Mouse (Mus musculus) T-helper 1 cell (primary cell): ENCODE measurements around the gene Psen1.

Experiments
- in situ Hi-C: fragments of 300-600 bp; cut with MboI, MseI; formaldehyde crosslinking; loops from one replicate; pipeline ENCODE4 v1.15.1; 2025; ENCODE audit warnings: high pct_unique_total_duplicates

The Psen1 gene

DNA sequence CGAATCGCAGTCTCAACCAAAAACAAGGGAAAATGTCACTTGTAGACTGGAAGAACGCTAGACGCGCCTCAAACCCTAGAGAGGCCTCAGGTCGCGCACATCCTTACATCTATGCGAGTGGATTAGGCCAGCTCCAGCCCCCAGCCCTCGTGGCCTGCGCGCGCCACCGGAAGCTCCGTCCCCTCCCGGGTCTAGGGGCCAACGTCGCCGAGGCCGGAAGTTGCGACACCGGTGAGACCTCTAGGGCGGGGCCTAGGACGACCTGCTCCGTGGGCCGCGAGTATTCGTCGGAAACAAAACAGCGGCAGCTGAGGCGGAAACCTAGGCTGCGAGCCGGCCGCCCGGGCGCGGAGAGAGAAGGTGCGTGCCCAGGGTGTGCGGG, at the start of gene Psen1:
Gene Psen1 (plus strand): TSS at position 219 of the 382 bp plus-strand sequence.
- in situ Hi-C loops, result no loop called here

DNA sequence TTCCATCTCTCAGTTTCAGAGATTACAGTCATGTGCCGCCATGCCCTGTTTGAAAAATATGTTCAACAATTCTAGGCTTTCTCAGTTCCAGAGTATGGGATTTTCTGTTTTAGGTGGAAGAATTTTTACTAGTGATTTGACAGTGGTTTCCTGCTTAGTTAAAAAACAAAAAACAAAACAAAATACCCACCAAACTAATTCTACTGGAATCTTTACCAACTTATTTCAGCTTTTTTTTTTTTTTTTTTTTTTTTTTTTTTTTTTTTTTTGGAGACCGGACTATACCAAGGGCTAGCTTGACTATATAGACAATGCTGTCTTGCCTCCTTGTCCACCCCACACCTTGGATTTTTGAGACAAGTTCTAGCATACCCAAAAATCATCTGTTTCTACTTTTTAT, 46.7 kb upstream of the Psen1 start:
- in situ Hi-C loops, result loop anchor here (5.0 kb wide), 1 partner anchor 36 kb away; no protein-coding TSS in a partner anchor

DNA sequence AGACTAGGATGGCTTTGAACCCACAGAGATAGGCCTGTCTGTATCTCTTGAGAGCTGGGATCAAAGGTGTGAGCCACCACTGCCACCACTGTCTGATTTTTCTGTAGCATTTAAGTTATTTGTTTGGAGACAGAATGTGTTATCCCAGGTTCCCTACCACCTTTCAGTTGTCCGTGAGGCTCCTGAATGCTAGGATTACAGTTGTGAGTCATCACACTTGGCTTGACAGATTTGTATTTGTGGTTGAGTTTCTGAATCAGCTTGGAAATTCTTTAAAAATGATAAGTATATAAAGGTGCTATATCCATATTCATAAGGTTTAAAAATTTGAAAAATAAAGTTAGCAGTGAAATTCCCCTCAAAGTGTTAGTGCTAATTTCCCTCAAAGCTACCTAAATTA, 44.8 kb upstream of the Psen1 start:
- in situ Hi-C loops, result loop anchor here (5.0 kb wide), 1 partner anchor 34 kb away; no protein-coding TSS in a partner anchor

DNA sequence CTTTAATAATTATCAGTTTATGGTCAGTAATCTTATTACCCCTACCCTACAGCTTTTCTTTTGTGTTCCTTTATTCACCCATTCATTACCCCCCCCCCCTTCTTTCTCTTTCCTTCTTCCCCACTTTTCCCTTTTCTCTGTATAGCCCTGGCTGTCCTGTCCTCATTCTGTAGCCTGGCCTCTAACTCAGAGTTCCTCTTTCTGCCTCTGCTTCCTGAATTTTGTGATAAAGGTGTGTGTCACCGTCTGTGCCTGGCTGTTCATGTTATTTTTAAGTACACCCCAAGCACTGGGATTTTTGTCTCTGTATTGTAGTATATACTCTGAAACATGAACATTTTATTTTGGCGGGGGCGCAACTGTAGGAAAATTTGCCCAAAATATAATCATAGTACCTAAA, 37.6 kb upstream of the Psen1 start:
- in situ Hi-C loops, result no loop called here

DNA sequence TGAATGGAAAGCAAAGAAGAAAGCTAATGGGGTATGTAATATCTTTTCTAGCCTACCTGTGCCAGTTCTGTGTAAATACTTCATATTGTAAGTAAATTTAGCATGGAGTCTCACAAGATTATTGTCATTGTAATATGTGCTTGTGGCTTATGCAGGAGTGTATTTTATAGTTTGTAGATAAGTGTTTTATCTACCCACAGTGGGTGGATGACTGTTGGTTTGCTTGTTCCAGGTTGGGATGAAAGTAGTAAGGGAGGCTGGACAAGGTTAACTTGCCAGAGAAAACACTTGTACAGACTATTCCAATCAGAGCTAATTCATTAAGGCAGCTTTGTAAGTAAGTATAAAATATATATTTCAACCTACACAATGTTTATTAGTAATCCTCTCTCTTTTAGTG, 36.5 kb upstream of the Psen1 start:
- in situ Hi-C loops, result no loop called here

GRCm38 (mm10) chr12:83685466-83685865, 2.5 kb upstream of the Psen1 start:
- in situ Hi-C loops, result no loop called here

- in situ Hi-C loops, result no loop called here
These were observed 1.2 kb upstream of the Psen1 start for GRCm38 (mm10) chr12:83686575-83687350.

GRCm38 (mm10) chr12:83688316-83689086, 549 bp downstream of the Psen1 start:
- in situ Hi-C loops, result no loop called here

DNA sequence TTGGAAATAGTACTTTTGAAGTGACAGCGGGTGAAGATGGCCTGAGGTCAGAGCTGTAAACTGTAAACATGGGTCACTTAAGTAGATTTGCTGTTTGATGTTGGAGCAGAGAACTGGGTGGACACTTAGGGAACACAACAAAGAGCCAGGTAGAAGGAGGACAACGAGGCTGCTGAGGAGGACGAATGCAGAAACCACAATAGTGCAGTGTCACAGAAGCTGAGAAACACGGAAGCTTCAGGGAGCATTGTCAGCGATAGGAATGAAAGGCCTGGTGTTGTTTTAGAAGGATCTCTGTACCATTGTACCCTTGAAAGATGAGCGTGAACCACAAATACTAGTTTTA, 1.1 kb downstream of the Psen1 start:
- in situ Hi-C loops, result no loop called here

GRCm38 (mm10) chr12:83694011-83694410, 6.1 kb downstream of the Psen1 start:
- in situ Hi-C loops, result no loop called here

DNA sequence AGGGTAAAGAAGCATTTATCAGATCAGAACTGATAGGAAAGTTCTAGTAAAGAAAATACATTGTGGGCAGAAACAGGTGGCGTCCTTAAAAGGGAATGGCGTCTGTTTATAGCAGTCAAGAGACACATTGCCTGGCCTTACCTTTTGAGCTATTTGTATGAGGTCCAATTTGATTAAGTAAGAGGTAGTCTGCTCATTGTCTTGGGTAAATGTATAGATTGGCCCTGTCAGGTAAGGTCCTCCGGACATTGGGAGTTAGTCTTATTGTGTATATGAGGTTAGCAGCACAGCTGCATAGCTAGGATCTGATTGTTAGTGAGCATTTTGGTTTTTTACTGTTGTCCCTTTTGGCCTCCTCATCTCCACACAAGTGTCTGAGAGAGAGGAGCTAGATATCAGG, 6.7 kb downstream of the Psen1 start:
- in situ Hi-C loops, result no loop called here

- in situ Hi-C loops, result no loop called here
These were observed 10.7 kb downstream of the Psen1 start for GRCm38 (mm10) chr12:83698637-83699036.

GRCm38 (mm10) chr12:83701608-83702007, 13.7 kb downstream of the Psen1 start:
- in situ Hi-C loops, result no loop called here

- in situ Hi-C loops, result no loop called here
These were observed 14.8 kb downstream of the Psen1 start for GRCm38 (mm10) chr12:83702796-83703195.

- in situ Hi-C loops, result no loop called here
These were observed 19.0 kb downstream of the Psen1 start for GRCm38 (mm10) chr12:83706951-83707350.

- in situ Hi-C loops, result no loop called here
These were observed 20.5 kb downstream of the Psen1 start for GRCm38 (mm10) chr12:83708160-83709092.

GRCm38 (mm10) chr12:83709934-83710333, 22.0 kb downstream of the Psen1 start:
- in situ Hi-C loops, result loop anchor here (5.0 kb wide), 1 partner anchor 57 kb away; no protein-coding TSS in a partner anchor

- in situ Hi-C loops, result loop anchor here (5.0 kb wide), 1 partner anchor 54 kb away; no protein-coding TSS in a partner anchor
These were observed 25.8 kb downstream of the Psen1 start for GRCm38 (mm10) chr12:83713749-83714148.

DNA sequence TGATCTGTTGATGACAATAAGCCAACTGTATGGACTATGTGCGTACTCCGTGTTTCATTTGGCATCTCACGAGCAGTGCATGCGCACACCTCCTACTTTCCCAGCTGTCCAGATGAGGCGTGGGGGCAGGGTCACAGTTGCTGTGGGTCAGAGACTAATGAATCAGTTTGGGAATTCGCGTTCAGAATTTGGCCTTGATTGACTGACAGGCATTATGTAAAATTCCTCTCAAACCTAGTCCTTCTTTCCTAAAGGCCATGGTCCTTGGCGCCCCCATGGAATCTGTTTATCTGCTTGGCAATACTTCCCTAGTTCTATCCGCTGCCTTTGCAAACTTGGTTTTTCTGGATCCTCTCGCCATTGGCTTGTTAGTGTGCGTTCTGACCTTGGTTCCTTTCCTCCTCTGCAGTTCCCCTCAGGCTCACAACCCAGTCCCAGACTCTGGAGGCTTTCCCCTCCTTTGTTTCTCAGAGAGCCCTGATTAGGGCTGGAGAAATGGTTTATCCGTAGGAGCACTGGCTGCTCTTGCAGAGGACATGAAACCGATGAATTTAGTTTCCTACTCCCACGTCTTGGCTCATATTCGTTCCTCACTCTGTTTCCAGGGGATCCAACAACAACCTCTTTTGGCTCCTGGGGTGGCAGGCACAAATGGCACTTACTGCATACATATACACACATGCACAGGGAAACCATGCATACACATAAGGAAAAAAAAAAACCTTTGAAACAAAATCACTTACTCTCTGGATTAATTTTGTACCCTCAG, 28.6 kb downstream of the Psen1 start:
- in situ Hi-C loops, result loop anchor here (5.0 kb wide), 1 partner anchor 221 kb away; no protein-coding TSS in a partner anchor

DNA sequence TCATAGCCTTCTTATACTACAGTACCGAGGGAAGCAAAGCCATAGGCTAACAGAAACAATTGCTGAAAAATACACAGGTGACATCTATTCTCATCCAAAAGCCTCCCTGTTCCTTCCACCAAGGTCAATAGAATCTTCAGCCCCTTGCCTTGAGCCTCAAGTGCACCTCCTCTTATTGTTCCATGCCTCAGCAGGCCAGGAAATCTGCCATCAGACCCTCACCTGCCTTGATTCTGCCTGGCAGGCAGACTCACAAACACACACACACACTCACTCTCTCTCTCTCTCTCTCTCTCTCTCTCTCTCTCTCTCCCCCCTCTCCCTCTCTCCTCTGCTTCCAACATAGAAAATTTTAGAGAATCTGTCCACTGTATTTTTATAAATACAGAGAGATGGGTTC, 31.5 kb downstream of the Psen1 start:
- in situ Hi-C loops, result loop anchor here (5.0 kb wide), 1 partner anchor 218 kb away; no protein-coding TSS in a partner anchor

DNA sequence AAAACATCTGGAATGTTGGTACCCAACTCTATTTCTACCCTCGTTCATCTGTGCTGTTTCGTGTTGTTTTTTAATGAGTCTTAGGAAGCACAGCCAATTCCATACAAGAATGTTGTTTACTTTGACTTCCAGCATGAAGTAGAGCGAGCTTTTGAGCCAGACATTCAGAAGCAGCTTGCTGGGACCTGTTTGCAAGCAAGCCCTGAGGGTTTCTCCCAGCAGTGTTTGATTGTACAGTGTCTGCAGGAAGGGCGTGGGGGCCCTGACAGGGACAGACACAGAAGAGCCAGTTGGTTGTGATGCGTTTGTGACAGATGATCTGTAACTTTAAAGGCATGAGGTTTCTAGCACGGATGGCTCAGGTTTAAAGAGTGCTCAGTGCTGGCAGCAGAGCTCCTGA, 33.3 kb downstream of the Psen1 start:
- in situ Hi-C loops, result no loop called here
